Mouse (Mus musculus) liver, embryonic 15.5 days (tissue): ENCODE measurements around the gene Btbd9. TPM values are rescaled to one million over a fixed set of nuclear protein-coding genes. Genes with fewer than 3 reads are reported as not detected.

ENCODE experiments used
- ATAC-seq: fragments of 200-750 bp; cut with Nextera tagmentation; 2 replicates; pipeline ENCODE4 v1.8.0; 2017; ENCODE audit warnings: moderate number of reproducible peaks, mild to moderate bottlenecking, moderate library complexity; ENCODE audit not compliant: insufficient read depth
- H3K27ac ChIP-seq: fragments of 300-500 bp; sonication (generic); replicated peaks from 2 replicates; pipeline ENCODE4 v1.5.1; 2015; ENCODE audit warnings: mild to moderate bottlenecking, inconsistent platforms
- H3K27me3 ChIP-seq: fragments of 300-500 bp; sonication (generic); 2 replicates; pipeline ENCODE4 v1.6.1; 2015; ENCODE audit warnings: mild to moderate bottlenecking, inconsistent platforms
- H3K36me3 ChIP-seq: fragments of 300-500 bp; sonication (generic); replicated peaks from 2 replicates; pipeline ENCODE4 v1.6.1; 2015; ENCODE audit warnings: moderate library complexity, mild to moderate bottlenecking, inconsistent platforms
- H3K4me1 ChIP-seq: fragments of 300-500 bp; sonication (generic); replicated peaks from 2 replicates; pipeline ENCODE4 v1.6.1; 2015; ENCODE audit warnings: inconsistent platforms
- H3K4me2 ChIP-seq: fragments of 300-500 bp; sonication (generic); 2 replicates; pipeline ENCODE4 v1.6.1; 2015; ENCODE audit warnings: moderate library complexity, mild to moderate bottlenecking, inconsistent platforms
- H3K4me3 ChIP-seq: fragments of 300-500 bp; sonication (generic); replicated peaks from 2 replicates; pipeline ENCODE4 v1.5.1; 2015; ENCODE audit warnings: mild to moderate bottlenecking, inconsistent platforms
- H3K9ac ChIP-seq: fragments of 300-500 bp; sonication (generic); 2 replicates; pipeline ENCODE4 v1.6.1; 2015; ENCODE audit warnings: moderate library complexity, mild to moderate bottlenecking, inconsistent platforms
- H3K9me3 ChIP-seq: fragments of 300-500 bp; sonication (generic); replicated peaks from 2 replicates; pipeline ENCODE4 v1.6.1; 2016; ENCODE audit warnings: inconsistent platforms
- WGBS: fragments of 180-500 bp; shearing (Covaris S2); methylation state at CpG from one replicate; pipeline ENCODE4 v1.1.7; 2015; ENCODE audit warnings: mixed read lengths; ENCODE audit not compliant: insufficient replicate concordance; 5-methylcytosine and 5-hydroxymethylcytosine counted together
- polyA plus RNA-seq: library from polyadenylated mRNA; unstranded; fragments of >200 nt; fragmentation: Nextera tagmentation; extraction: Ambion mirVana; gene quantifications from 2 replicates; pipeline ENCODE4 v1.2.1, GENCODE M21; 2015

Btbd9 gene
- polyA plus RNA-seq, 1 experiment from 2014 or later, result 12.2 TPM

- Histone ChIP-seq H3K4me1 (peaks cover 18% of the 10 kb centered on the region; the same call in 1 of the 2 replicates), H3K27ac (no peak overlapping the region), H3K9me3 (no peaks in the 10 kb centered on the region), H3K4me2 (no peak overlapping the region), H3K4me3 (no peak overlapping the region), H3K36me3 (no peaks in the 10 kb centered on the region), H3K27me3 (no peaks in the 10 kb centered on the region), H3K9ac (no peak overlapping the region)
- ATAC-seq, result no peak
- WGBS, result 72% methylated on average over 4 of the region's 4 CpGs
Observed at GRCm38 (mm10) chr17:30553027-30553937, 23.0 kb downstream of the Btbd9 start.

GRCm38 (mm10) chr17:30550774-30551107, 25.5 kb downstream of the Btbd9 start:
- Histone ChIP-seq H3K36me3 (no peaks in the 10 kb centered on the region), H3K4me2 (no peak overlapping the region), H3K27ac (no peak overlapping the region), H3K9me3 (no peaks in the 10 kb centered on the region), H3K27me3 (no peaks in the 10 kb centered on the region), H3K4me1 (peaks cover 18% of the 10 kb centered on the region; the same call in 1 of the 2 replicates), H3K4me3 (no peak overlapping the region), H3K9ac (no peak overlapping the region)
- WGBS, result 60% methylated on average over 1 of the region's 1 CpGs
- no peak for ATAC-seq

DNA sequence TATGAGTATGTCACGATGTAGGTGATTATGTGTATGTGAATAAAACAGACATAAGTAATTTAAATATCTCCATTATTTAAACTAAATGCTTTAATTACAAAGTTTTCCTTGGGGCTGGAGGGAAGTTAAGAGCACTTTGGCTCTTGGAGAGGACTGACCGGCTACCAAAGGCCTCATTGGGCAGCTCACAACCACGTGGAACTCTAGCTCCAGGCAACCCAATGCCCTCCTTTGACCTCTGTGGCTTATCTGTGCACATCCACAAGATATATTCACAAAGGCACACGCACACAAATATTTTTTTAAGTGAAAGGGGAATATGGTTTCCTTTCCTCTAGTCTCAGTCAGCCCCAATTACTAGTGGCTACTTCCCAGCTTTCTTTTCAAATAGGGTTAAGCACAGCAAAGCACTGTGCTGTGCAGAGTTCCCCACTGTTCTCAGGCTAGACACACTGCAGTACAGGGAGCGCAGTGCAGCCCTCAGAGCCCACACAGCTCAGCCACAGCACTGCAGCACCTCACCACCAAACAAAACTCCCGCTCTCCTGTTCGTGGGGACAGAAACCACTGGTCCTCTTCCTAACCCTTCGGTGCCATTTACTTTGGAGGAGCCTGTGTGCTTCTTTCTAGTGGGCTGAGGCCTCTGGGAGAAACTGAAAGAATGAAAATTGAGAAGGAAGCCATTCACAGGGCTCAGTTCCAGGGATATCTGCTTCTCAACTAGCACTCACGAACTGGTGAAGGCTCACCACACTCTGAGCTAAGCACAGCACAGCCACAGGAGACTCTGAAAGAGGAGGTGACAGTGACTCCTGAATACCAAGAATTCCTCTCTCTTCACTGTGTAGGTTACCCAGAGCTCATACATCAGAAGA, 26.2 kb downstream of the Btbd9 start:
- H3K27ac ChIP-seq, result no peak overlapping the region
- WGBS, result 51% methylated on average over 9 of the region's 9 CpGs
- no peak overlapping the region for H3K9ac ChIP-seq
- H3K4me2 ChIP-seq, result no peak overlapping the region
- no peak for ATAC-seq
- no peak overlapping the region for H3K4me3 ChIP-seq
- H3K36me3 ChIP-seq, result no peaks in the 10 kb centered on the region
- peaks cover 18% of the 10 kb centered on the region; the same call in 1 of the 2 replicates for H3K4me1 ChIP-seq
- no peaks in the 10 kb centered on the region for H3K9me3 ChIP-seq
- H3K27me3 ChIP-seq, result no peaks in the 10 kb centered on the region

GRCm38 (mm10) chr17:30539098-30539497, 37.2 kb downstream of the Btbd9 start:
- no peaks in the 10 kb centered on the region for H3K4me1 ChIP-seq
- no peaks in the 10 kb centered on the region for H3K9me3 ChIP-seq
- H3K4me3 ChIP-seq, result no peak overlapping the region
- no peaks in the 10 kb centered on the region for H3K36me3 ChIP-seq
- H3K27ac ChIP-seq, result no peak overlapping the region
- no peak overlapping the region for H3K4me2 ChIP-seq
- WGBS, result 48% methylated on average over 8 of the region's 8 CpGs
- no peaks in the 10 kb centered on the region for H3K27me3 ChIP-seq
- no peak for ATAC-seq
- no peak overlapping the region for H3K9ac ChIP-seq

- no peaks in the 10 kb centered on the region for H3K36me3 ChIP-seq
- no peak overlapping the region for H3K27ac ChIP-seq
- 69% methylated on average over 5 of the region's 5 CpGs for WGBS
- no peaks in the 10 kb centered on the region for H3K9me3 ChIP-seq
- no peak overlapping the region for H3K4me3 ChIP-seq
- no peak overlapping the region for H3K4me2 ChIP-seq
- H3K9ac ChIP-seq, result no peak overlapping the region
- no peaks in the 10 kb centered on the region for H3K4me1 ChIP-seq
- ATAC-seq, result no peak
- no peaks in the 10 kb centered on the region for H3K27me3 ChIP-seq
Observed at GRCm38 (mm10) chr17:30536651-30537050, 39.6 kb downstream of the Btbd9 start.

- H3K27ac ChIP-seq, result no peak overlapping the region
- no peaks in the 10 kb centered on the region for H3K36me3 ChIP-seq
- no peak overlapping the region for H3K9ac ChIP-seq
- 76% methylated on average over 2 of the region's 2 CpGs for WGBS
- H3K9me3 ChIP-seq, result no peaks in the 10 kb centered on the region
- no peak overlapping the region for H3K4me3 ChIP-seq
- ATAC-seq, result no peak
- no peak overlapping the region for H3K4me2 ChIP-seq
- no peaks in the 10 kb centered on the region for H3K27me3 ChIP-seq
- H3K4me1 ChIP-seq, result no peaks in the 10 kb centered on the region
Observed at GRCm38 (mm10) chr17:30533098-30533497, 43.2 kb downstream of the Btbd9 start.

- Histone ChIP-seq H3K9ac (no peak overlapping the region), H3K4me3 (no peak overlapping the region), H3K4me1 (no peaks in the 10 kb centered on the region), H3K27me3 (no peaks in the 10 kb centered on the region), H3K9me3 (no peaks in the 10 kb centered on the region), H3K27ac (no peak overlapping the region), H3K4me2 (no peak overlapping the region), H3K36me3 (no peaks in the 10 kb centered on the region)
- WGBS, result 59% methylated on average over 4 of the region's 4 CpGs
- no peak for ATAC-seq
Observed at GRCm38 (mm10) chr17:30530542-30530940, 45.7 kb downstream of the Btbd9 start.

GRCm38 (mm10) chr17:30529632-30530541, 46.4 kb downstream of the Btbd9 start:
- no peak overlapping the region for H3K27ac ChIP-seq
- no peaks in the 10 kb centered on the region for H3K36me3 ChIP-seq
- no peak overlapping the region for H3K4me3 ChIP-seq
- WGBS, result 69% methylated on average over 12 of the region's 12 CpGs
- ATAC-seq, result no peak
- H3K9ac ChIP-seq, result no peak overlapping the region
- H3K9me3 ChIP-seq, result no peaks in the 10 kb centered on the region
- H3K4me1 ChIP-seq, result no peaks in the 10 kb centered on the region
- H3K27me3 ChIP-seq, result no peaks in the 10 kb centered on the region
- no peak overlapping the region for H3K4me2 ChIP-seq

GRCm38 (mm10) chr17:30525405-30526295, 50.6 kb downstream of the Btbd9 start:
- Histone ChIP-seq H3K27ac (no peak overlapping the region), H3K27me3 (no peaks in the 10 kb centered on the region), H3K4me1 (no peaks in the 10 kb centered on the region), H3K9me3 (no peaks in the 10 kb centered on the region), H3K4me2 (no peak overlapping the region), H3K36me3 (no peaks in the 10 kb centered on the region), H3K4me3 (no peak overlapping the region), H3K9ac (no peak overlapping the region)
- ATAC-seq, result no peak
- 48% methylated on average over 6 of the region's 6 CpGs for WGBS

GRCm38 (mm10) chr17:30524451-30524850, 51.8 kb downstream of the Btbd9 start:
- H3K36me3 ChIP-seq, result no peaks in the 10 kb centered on the region
- 51% methylated on average over 7 of the region's 7 CpGs for WGBS
- H3K27ac ChIP-seq, result no peak overlapping the region
- ATAC-seq, result no peak
- H3K4me1 ChIP-seq, result no peaks in the 10 kb centered on the region
- no peak overlapping the region for H3K4me3 ChIP-seq
- H3K4me2 ChIP-seq, result no peak overlapping the region
- no peaks in the 10 kb centered on the region for H3K27me3 ChIP-seq
- H3K9ac ChIP-seq, result no peak overlapping the region
- H3K9me3 ChIP-seq, result no peaks in the 10 kb centered on the region
